Mouse (Mus musculus) erythroid progenitor cell, adult 5-6 weeks (primary cell): Measurements from ENCODE around the gene Thbs3. TPM values are rescaled to one million over a fixed set of nuclear protein-coding genes. Genes with fewer than 3 reads are reported as not detected.

ENCODE experiments used
- ATAC-seq: replicated peaks from 2 replicates; pipeline ENCODE4 v1.8.0; 2016; ENCODE audit warnings: moderate number of reproducible peaks, mild to moderate bottlenecking, moderate TSS enrichment, inconsistent platforms; ENCODE audit not compliant: poor library complexity, low FRiP score, severe bottlenecking
- total RNA-seq, 2 experiments: library from RNA; stranded (forward) in 1 of 2; stranded (reverse) in 1 of 2; fragments of 150-400 nt in 1 of 2; fragments of 186-747, 209-891 nt in 1 of 2; gene quantifications; 2 replicates each; pipeline versions ENCODE4 v1.2.3 to v1.2.4; 2015 to 2017; ENCODE audit warnings: low replicate concordance in 2 of 2

The Thbs3 gene
- total RNA-seq, 2 experiments from 2014 or later, result not detected

DNA sequence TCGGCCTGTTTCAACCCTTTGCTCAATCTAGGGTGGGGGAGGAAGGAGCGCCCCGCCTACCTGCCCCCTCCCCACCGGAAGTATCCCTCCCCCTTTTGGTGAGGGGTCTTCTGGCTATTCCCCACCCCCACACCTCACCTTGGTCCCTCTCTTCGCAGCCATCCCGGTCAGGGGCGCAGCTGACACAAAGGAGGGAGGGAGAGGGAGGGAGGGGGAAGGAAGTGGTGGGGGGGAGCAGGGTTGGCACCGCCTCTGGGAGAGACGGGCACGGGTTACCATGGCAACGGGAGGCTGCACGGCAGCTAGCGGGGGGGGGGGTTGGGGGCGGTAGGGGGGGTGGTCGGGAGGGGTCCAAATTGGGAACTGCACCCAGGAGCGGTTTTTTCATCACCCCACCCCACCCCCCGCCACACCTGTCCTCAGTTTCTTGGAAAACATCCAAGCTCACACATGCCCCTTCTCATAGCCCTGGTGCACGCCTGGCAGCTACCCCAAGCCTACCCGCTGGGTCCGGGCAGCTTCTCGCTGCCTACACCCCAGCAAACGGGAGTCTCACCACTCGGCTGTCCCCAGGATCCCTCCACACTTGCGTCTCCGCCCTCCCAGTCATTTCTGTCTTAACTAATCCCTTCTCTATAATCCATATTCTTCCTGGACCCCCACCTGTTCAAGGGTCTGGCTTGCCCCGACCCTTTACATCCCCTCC is 30.2 kb downstream of the Thbs3 start:
- no peak for ATAC-seq

- ATAC-seq, result no peak
These were observed 30.8 kb downstream of the Thbs3 start, which contains the start of gene Krtcap2 for GRCm38 (mm10) chr3:89245688-89246171. Krtcap2 (plus strand) TSS chr3:89245966.

- peak; percentile 87 for ATAC-seq
These were observed 31.5 kb downstream of the Thbs3 start, which contains the start of gene Trim46 for GRCm38 (mm10) chr3:89246261-89247100. Trim46 (minus strand) TSS chr3:89246309.

- ATAC-seq, result no peak
These were observed 32.5 kb downstream of the Thbs3 start for GRCm38 (mm10) chr3:89247466-89247865.

GRCm38 (mm10) chr3:89250435-89251040 is 35.6 kb downstream of the Thbs3 start:
- 0 out of 2 replicates have a peak, but pooled peaks have one; percentile 16 for ATAC-seq

DNA sequence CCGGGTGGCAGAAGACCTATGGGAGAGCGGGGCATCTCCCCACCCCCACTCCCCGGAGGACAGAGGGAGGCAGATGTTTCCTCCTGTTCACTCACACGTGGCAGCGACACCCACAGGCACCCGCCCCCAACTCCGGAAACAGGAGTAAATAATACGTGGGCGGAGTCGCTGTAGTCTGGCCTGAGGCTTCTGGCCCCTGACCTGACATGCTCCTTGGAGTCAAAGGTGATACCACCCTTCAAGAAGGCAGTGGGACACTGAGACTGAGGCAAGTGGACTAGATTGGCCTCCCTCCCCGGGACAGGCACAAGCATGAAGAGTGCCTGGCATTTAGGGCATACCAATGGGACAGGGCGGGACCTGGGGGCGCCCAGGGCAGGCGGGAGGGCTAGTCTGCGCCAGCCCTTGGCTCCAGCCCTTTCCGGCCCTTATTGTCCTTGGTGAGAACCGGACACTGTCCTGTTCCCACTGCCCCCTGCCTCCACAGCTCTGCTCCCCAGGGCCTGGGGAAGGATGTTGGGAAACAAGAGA is 36.5 kb downstream of the Thbs3 start:
- no peak for ATAC-seq

DNA sequence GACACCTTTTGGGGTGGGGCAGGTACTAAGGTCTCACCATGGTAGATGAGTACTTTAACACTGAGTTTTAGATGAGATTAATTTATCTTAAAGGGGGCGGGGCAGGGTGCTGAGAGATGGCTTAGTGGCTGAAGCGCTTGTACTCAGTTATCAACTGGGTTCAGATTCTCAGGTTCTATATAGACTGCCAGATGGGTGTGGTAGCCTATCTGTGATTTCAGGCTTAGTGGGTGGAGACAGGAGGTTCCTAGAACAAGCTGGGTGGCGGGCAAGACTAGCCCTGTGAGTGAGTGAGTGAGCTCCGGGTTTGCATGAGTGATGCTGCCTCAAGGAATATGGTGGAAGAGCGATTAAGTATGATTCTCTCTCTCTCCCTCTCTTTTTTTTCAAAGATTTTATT is 40.0 kb downstream of the Thbs3 start:
- ATAC-seq, result no peak

DNA sequence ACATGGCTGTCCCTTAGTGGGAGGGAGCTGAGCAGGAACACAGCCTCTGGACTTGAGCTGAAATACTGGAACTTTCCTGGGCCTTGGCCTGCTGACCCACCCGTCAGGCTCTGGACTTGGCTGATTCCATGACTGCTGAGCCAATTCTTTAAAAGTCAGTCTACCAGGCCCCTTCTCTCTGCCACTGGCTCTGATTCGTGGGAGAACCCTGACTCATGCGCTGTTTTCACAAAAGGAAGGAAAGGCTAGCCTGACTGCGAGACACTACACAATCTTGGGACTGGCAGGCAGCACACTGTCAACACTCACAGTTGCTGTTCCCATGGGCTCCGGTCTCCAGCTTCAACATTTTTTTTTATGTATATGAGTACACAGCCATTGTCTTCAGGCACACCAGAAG is 41.2 kb downstream of the Thbs3 start:
- no peak for ATAC-seq

GRCm38 (mm10) chr3:89259076-89259475 is 44.1 kb downstream of the Thbs3 start, which contains the start of gene Dpm3:
Dpm3 (plus strand) TSS chr3:89259358.
- no peak for ATAC-seq

- ATAC-seq, result no peak
These were observed 45.2 kb downstream of the Thbs3 start for GRCm38 (mm10) chr3:89260211-89260610.

DNA sequence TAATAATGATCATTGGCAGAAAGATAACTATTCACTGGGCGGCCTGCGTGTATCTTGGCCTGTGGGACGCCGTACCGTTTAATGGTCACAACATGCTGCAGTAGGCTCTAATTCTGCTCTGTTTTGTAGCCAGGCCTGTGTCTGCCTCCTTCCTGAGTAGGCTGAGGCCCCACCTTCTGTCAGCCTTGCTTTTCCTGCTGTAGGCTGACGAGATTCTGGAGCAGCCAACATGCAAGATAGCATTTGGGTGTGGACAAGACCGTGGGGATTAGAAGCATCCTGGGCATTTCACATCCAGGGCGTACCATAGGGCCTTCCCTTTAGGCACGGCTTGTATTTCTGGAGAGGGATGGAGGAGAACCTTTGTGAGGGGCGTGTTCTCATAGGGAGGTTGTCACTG is 47.4 kb downstream of the Thbs3 start:
- no peak for ATAC-seq

- ATAC-seq, result peak; percentile 90
These were observed 51.5 kb downstream of the Thbs3 start for GRCm38 (mm10) chr3:89266439-89266893.

GRCm38 (mm10) chr3:89268916-89269315 is 53.9 kb downstream of the Thbs3 start:
- ATAC-seq, result no peak

GRCm38 (mm10) chr3:89270051-89270755 is 55.2 kb downstream of the Thbs3 start, which contains the start of gene Slc50a1:
Slc50a1 (minus strand) TSS chr3:89270570.
- peak; percentile 83 for ATAC-seq

DNA sequence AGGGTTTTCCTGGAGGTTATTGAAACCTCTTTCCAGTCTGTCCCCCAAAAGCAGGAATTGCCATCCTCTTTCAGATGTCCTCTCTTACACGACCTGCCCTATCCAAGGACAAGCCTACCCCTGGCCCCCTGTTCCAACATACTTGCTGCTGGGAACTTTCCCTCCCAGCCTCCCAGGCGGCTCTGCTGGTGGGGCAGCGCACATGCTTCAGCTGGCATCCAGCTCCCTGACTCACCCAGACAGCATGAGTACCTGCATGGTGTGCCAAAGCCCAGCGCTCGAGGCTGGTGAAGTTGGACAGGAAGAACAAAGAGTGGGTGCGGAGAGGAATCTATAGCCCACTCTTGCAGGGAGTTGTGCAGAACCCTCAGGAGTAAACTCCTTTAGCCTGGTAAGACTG is 55.9 kb downstream of the Thbs3 start:
- no peak for ATAC-seq

- ATAC-seq, result no peak
These were observed 56.8 kb downstream of the Thbs3 start for GRCm38 (mm10) chr3:89271760-89272159.

DNA sequence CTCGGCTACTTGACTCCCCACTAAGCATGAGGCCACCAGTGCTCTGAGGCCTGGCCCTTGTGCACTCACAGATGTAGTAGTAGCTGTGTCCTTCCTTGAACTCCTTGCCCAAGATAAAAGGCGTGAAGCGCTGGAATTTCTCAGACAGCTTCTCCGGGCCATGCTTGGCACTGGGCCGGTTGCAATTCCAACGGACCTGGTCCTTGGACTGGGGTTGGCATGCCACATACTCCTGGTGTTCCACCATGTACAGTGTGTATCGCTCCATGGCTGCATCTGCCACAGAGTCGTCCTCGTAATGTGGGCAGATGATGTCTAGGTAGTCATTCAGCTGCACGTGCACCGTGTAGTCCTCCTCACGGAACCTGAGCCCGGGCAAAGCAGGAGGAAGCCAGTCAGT is 61.1 kb downstream of the Thbs3 start:
- no peak for ATAC-seq
